Mouse (Mus musculus): ENCODE measurements around the gene Dedd2.

Dedd2 gene

DNA sequence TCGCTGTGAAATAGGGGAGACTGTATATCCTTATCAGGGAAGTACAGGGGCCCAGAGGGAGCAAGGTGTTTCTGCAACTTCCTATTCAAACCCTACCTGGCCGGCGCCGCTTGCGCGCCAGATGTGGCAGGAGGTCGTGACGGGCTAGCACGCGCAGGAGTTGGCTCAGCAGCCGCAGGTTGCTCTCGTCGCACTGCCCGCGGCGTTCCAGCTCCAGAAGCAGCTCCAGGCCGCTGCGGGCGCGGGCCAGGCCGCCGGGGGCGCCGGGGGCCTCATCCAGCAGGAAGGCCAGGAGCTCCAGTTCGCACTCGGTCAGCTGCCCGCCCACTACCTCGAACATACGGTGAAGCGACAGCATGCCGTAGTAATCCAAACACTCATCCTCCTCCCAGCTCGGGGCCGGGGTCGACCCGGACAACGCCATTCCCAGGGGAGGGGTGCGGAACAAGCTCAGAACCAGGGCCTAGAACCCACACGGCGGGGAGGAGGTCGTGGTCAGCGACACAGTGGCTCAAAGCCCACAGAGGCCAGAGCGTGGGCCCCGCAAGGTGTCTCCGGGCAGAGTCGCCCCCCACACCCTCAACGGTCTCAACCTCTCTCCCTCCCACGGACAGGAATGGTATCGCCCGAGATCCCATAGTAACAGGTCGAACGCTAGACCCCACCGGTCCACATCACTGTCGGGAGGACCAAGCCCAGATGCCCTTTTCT lies 1.6 kb downstream of the Dedd2 start:
- DNase-seq (ENCODE audit: low spot score in 2 of 2), result peak in 1 of 2 experiments; percentile 45

DNA sequence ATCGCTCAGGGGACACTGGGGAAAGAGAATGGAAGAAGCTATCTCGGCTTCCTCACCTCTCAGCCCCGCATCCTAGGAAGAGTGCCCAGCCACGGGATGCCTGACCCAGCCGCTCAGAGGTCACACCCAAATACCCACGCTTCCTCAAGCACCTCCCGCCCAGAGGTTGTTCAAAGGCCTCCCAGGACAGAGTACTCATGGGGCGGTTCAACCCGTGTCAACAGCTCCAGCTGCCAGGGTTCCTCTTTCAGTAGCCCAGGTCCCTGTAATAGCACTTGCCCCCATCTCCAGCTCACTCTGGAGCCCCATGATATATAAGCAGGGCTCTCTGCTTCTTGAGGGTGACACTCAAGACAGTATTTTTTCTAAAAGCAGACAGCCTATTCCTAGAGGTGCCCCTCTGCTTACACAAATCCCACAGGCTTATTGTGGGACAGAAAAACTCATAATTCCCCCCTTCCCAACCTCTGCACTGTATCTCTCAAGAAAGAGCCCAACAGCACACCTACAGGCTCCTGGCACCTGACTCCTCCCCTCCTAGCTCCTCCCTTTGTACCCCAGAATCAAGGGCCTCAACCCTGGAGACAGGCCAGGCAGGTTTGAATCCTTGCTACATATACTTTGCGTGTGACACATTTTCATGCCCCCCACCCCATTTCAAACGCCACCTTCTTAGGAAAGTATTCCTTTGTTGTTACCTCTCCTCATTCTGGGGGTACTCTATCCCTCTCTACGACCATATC lies 2.6 kb downstream of the Dedd2 start:
- no peak for DNase-seq (ENCODE audit: low spot score in 2 of 2)

DNA sequence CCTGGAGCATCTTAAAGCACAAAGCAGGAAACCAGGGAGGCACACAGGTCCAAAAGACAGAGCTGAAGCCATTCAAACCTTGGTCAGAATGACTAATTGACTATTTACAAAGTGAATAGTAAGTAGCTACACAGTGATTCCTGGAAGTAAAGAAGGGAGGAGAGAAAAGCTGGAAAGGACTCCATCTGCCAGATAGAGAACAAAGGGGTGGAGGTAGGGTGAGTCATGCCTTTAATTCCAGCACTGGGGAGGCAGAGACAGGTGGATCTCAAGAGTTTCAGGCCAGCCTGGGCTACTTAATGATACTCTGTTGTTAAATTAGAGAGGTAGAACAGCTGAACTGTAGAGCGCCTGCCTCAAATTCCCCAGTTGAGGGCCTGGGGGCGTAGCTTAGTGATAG lies 6.2 kb downstream of the Dedd2 start:
- DNase-seq (ENCODE audit: low spot score in 2 of 2), result no peak

GRCm38 (mm10) chr7:25213099-25213498 lies 7.3 kb downstream of the Dedd2 start:
- DNase-seq (ENCODE audit: low spot score in 2 of 2), result no peak

GRCm38 (mm10) chr7:25210482-25210881 lies 9.9 kb downstream of the Dedd2 start:
- no peak for DNase-seq (ENCODE audit: low spot score in 2 of 2)

DNA sequence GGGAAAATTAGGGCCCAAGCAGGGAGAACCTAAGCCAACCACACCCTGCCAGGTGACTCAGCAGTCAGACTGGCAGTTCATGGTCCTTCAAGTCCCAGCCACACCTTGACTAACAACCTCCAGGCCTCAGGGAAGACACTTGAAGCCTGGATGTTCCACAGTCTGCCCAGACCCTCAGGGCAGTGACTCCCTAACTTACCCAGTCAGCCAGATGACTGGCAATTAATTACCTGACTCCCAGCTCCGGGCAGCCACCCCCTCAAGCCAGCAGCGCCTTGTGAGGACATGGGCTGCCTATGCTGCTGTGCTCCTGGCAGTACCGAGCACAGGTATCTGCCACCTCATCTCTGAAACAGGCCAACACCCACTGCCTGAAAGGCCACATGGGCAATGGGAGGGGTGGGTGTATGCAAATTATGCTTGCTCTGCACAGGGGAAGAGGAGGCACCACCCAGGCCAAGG lies 11.2 kb downstream of the Dedd2 start:
- DNase-seq (ENCODE audit: low spot score in 2 of 2), result no peak

DNA sequence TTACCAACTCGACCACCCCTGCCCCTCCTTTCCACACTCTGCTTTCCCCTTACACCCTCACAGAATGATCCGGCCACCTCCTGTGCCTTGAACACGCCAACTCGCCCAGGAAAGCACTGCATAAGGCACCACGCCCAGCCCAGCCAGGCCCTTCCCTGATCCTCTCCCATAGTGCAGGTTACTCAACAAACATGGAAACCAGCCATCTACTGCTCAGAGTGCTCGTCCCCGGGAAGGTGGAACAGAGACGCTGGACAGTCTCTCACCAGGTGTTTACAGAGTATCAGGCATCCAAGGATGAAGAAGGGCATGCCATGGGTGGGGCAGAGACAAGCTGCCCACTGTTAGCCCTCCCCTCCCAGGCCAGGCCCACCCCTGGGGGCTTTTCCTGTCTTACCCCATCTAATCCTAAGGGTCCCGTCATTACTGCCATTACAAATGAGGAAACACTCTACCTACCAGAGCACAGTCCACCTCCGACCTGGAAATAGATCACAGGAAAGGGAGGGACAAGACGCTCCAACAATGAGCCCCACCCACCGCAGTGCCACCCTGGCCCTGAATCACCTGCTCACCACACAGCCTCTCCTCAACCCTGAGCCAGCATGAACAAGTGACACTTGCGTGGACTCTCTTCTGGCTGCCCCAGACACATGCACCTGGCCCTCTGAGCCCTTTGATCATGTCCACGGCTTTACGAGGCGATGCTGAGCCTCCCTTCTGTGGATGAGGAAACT lies 14.2 kb downstream of the Dedd2 start:
- DNase-seq (ENCODE audit: low spot score in 2 of 2), result no peak

GRCm38 (mm10) chr7:25205355-25206093 lies 14.9 kb downstream of the Dedd2 start:
- no peak for DNase-seq (ENCODE audit: low spot score in 2 of 2)

DNA sequence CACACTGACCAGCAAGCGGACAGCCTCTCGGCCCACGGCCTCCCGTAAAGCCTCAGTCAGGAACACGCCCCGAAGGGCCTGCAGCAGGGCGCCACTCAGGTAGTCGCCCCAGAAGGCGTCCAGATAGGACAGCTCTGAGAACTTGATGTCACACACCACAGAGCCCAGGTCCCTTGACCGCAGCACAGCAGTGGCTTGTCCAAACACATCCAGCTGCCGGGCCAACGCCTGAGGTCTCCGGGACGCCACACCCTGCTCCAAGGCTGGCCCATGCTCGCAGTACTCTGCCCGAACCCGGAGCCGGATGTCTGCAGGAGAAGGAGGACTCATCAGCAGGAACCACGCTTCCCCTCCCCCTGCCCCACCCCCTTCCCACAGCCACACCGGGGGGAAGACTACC lies 16.8 kb downstream of the Dedd2 start:
- DNase-seq (ENCODE audit: low spot score in 2 of 2), result no peak

DNA sequence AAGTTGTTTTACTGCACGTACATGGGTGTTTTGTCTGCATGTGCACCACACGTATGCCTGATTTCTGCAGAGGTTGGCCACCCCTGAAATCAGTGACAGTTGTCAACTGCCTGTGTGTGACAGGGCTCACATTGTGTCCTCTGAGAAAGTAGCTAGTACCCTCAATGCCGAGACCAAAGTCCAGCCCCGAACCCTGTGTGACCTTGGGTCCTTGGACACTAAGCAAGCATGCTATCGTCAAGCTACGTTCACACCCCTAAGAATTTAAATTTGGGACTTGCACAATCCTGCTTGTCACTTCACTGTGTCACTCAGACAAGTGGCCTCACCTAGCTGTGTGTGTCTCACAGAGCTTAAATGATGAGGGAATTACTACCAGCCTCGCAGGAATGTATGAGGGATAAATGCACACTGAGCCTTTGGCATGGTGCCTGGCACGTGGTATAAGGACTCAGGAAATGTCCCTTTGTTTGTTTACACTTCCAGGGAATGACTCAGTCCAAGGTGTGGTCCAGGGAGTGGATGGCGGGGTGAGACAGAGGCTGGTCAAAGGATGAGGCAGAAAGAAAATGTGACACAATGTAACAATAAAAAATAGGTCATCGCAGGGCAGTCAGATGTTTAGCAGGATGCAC lies 22.9 kb downstream of the Dedd2 start:
- DNase-seq (ENCODE audit: low spot score in 2 of 2), result no peak

DNA sequence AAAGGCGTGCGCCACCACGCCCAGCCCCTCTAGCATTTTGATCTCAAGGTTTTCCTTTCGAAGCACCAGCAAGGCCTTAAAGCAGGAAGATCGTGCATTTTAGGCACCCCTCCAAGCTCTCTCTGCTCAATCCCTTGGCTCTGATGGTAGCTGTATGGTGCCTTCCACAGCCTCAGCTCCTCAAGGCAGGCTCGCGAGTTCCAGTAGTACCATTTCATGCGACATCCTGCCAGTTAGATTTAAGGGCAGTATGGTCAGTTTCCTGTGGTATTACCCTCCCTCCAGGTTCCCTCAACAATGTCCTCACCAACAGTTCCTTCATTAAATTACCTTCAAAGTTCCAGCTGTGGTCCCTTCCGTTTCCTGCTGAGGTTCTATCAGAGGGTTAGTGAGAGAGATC lies 24.3 kb downstream of the Dedd2 start:
- no peak for DNase-seq (ENCODE audit: low spot score in 2 of 2)

- DNase-seq (ENCODE audit: low spot score in 2 of 2), result no peak
These were observed 25.3 kb downstream of the Dedd2 start for GRCm38 (mm10) chr7:25195148-25195547.

DNA sequence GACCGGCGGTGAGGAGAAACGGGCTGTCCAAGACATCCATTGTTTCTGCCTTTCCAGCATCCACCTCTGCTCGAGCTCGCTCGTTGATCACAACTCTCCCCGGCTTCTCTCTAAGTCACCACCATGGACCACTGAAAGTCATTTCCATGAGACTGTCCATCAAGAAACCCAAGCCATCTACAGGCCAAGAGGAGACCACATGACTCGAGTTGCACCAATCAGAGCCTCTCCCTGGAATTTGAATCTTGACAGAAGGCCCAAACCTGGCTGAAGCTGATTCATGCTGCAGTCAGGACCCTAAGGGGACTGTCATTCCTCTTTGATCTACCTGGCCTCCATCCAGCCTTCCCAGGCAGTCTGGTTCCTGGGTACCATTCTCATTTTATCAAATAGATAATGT lies 28.3 kb downstream of the Dedd2 start:
- no peak for DNase-seq (ENCODE audit: low spot score in 2 of 2)

- no peak for DNase-seq (ENCODE audit: low spot score in 2 of 2)
These were observed 29.6 kb downstream of the Dedd2 start for GRCm38 (mm10) chr7:25190806-25191205.

DNA sequence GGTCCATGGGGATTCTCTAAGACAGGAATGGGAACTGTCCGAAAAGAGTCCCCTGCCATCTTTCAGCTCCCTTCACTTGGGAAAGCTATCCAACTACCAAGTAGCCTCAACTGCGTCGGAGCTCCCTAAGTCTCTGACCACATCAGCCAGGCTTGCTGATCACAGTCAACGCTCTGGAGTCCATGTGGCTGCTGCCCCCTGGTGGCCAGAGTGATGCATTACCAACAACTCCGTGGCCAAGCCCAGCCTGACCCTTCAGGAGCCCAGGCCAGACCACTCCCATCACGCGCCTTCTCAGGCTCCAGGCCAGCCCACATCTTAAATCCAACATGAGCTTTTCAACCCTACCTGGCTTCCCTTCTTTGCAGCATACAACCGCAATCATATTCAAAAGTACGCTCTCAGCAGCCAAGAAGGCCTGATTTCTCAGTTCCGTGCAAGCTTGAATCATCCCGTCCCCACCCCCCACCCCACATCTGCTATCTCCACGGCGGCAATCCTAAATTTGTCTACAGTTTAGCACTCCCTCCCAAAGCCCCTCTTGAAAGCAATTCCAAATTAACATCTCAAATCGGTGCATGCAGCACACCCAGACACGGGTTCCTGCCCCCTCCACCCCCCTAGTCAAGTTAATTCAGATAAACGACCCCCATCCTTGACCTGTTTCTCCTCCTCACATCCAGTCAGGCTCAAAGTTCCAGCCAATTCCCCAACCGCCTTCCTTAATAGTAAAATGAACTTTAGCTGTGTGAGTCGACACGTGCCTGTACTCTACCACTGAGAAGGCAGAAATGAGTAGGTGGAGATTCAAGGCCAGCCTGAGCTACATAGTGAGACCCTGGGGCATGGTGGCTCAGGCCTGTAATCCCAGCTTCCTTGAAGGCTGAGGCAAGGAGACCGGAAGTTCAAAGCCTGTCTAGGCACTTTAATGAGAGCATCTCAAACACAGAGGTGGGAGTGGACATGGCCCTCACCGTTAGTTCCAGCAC lies 32.5 kb downstream of the Dedd2 start:
- peak; percentile 68 to 84 for DNase-seq (ENCODE audit: low spot score in 2 of 2)

DNA sequence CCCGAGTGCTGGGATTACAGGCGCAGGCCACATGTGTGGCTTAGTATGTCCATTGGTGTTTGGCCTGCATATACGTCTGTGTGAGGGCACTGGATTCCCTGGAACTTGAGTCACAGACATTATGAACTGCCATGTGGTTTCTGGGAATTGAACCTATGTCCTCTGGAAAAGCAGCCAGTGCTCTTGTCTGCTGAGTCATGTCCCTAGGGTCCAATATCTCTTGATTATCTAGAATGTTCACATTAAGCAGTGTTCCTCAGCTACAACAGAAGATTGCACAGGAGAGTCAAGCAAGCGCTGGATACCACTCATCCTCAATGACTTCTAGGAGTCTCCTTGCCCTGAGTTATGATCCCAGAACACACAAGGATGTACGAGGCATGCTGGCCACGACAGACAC lies 36.3 kb downstream of the Dedd2 start:
- DNase-seq (ENCODE audit: low spot score in 2 of 2), result no peak

GRCm38 (mm10) chr7:25181814-25182213 lies 38.6 kb downstream of the Dedd2 start:
- no peak for DNase-seq (ENCODE audit: low spot score in 2 of 2)

DNA sequence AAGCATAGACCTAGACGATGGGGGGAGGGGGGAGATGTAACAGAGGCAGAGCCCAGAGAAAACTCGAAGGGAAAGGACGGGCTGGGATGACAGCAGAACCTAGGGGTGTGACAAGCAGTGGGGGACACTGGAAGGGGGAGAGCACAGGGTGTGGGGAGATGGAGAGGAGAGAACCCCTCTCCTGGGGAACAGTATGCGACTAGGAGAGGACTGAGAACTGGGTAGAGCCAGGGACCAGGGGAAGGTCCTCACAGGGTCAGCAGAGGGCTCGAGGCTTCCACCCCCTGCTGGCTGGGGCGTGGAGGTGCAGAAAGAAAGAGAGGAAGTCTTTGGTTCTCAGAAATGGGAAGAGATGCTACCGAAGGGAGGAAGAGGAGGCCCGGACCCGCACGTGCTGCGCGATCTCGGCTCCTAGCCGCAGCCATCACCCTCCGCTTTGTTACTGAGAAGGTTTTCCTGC lies 39.1 kb downstream of the Dedd2 start:
- DNase-seq (ENCODE audit: low spot score in 2 of 2), result peak in 1 of 2 experiments; percentile 37

GRCm38 (mm10) chr7:25180512-25180911 lies 39.9 kb downstream of the Dedd2 start:
- DNase-seq (ENCODE audit: low spot score in 2 of 2), result no peak

- peak; percentile 89 for DNase-seq (ENCODE audit: low spot score in 2 of 2)
These were observed 40.7 kb downstream of the Dedd2 start, which contains the start of gene Pou2f2 for GRCm38 (mm10) chr7:25179606-25180161. Gene Pou2f2, minus strand, starts transcription at chr7:25179726.

Measured in frontal cortex, postnatal 10 days (tissue).